Mouse (Mus musculus): Measurements from ENCODE around the gene Reep3. TPM values are rescaled to one million over a fixed set of nuclear protein-coding genes. Genes with fewer than 3 reads are reported as not detected.

The Reep3 gene
- polyA plus RNA-seq, 1 experiment from 2014 or later = 38.2 TPM

GRCm38 (mm10) chr10:67126859-67127758 is 30.4 kb upstream of the Reep3 start:
- Histone ChIP-seq H3K36me3 (ENCODE audit: control insufficient read depth, insufficient read depth, low read length) (no peaks in the 10 kb centered on the region), H3K4me2 (ENCODE audit: low read length) (peak overlapping the region; percentile 79), H3K9me3 (ENCODE audit: control insufficient read depth, low read length) (no peaks in the 10 kb centered on the region), H3K4me1 (replicated peaks; ENCODE audit: control insufficient read depth, insufficient read depth, low read length) (peaks cover 10% of the 10 kb centered on the region), H3K27ac (ENCODE audit: low read depth) (peak overlapping the region; percentile 88), H3K4me3 (ENCODE audit: low read depth, low read length) (peak overlapping the region; percentile 82), H3K27me3 (replicated peaks; ENCODE audit: control insufficient read depth, insufficient read depth, low read length) (no peaks in the 10 kb centered on the region), H3K9ac (ENCODE audit: low read length) (peak overlapping the region; percentile 85)
- WGBS = under 1% methylated on average over 109 of the region's 115 CpGs
- ATAC-seq (replicated peaks; ENCODE audit: low FRiP score, low TSS enrichment, low read depth) (peak; percentile 82), DNase-seq (ENCODE audit: low spot score) (peak; percentile 77)

- peak overlapping the region; percentile 82 for H3K4me3 ChIP-seq (ENCODE audit: low read depth, low read length)
- peaks cover 10% of the 10 kb centered on the region for H3K4me1 ChIP-seq (replicated peaks; ENCODE audit: control insufficient read depth, insufficient read depth, low read length)
- H3K9ac ChIP-seq (ENCODE audit: low read length) = peak overlapping the region; percentile 85
- peak overlapping the region; percentile 88 for H3K27ac ChIP-seq (ENCODE audit: low read depth)
- under 1% methylated on average over 49 of the region's 50 CpGs for WGBS
- no peaks in the 10 kb centered on the region for H3K27me3 ChIP-seq (replicated peaks; ENCODE audit: control insufficient read depth, insufficient read depth, low read length)
- H3K36me3 ChIP-seq (ENCODE audit: control insufficient read depth, insufficient read depth, low read length) = no peaks in the 10 kb centered on the region
- peak overlapping the region; percentile 79 for H3K4me2 ChIP-seq (ENCODE audit: low read length)
- peak; percentile 76 for ATAC-seq (replicated peaks; ENCODE audit: low FRiP score, low TSS enrichment, low read depth)
- peak; percentile 83 for DNase-seq (ENCODE audit: low spot score)
- no peaks in the 10 kb centered on the region for H3K9me3 ChIP-seq (ENCODE audit: control insufficient read depth, low read length)
Observed at GRCm38 (mm10) chr10:67126061-67126858, 29.5 kb upstream of the Reep3 start.

- H3K27me3 ChIP-seq (replicated peaks; ENCODE audit: control insufficient read depth, insufficient read depth, low read length) = no peaks in the 10 kb centered on the region
- H3K9ac ChIP-seq (ENCODE audit: low read length) = no peak overlapping the region
- H3K9me3 ChIP-seq (ENCODE audit: control insufficient read depth, low read length) = no peaks in the 10 kb centered on the region
- no peak overlapping the region for H3K27ac ChIP-seq (ENCODE audit: low read depth)
- no peak overlapping the region for H3K4me3 ChIP-seq (ENCODE audit: low read depth, low read length)
- no peaks in the 10 kb centered on the region for H3K36me3 ChIP-seq (ENCODE audit: control insufficient read depth, insufficient read depth, low read length)
- ATAC-seq (replicated peaks; ENCODE audit: low FRiP score, low TSS enrichment, low read depth) (no peak), DNase-seq (ENCODE audit: low spot score) (peak; percentile 28)
- peaks cover 15% of the 10 kb centered on the region for H3K4me1 ChIP-seq (replicated peaks; ENCODE audit: control insufficient read depth, insufficient read depth, low read length)
- no peak overlapping the region for H3K4me2 ChIP-seq (ENCODE audit: low read length)
- 86% methylated on average over 4 of the region's 4 CpGs for WGBS
Observed at GRCm38 (mm10) chr10:67124156-67124555, 27.4 kb upstream of the Reep3 start.

GRCm38 (mm10) chr10:67123756-67124155 is 27.0 kb upstream of the Reep3 start:
- ATAC-seq (replicated peaks; ENCODE audit: low FRiP score, low TSS enrichment, low read depth) (no peak), DNase-seq (ENCODE audit: low spot score) (no peak)
- no peaks in the 10 kb centered on the region for H3K27me3 ChIP-seq (replicated peaks; ENCODE audit: control insufficient read depth, insufficient read depth, low read length)
- WGBS = 63% methylated on average over 2 of the region's 2 CpGs
- no peaks in the 10 kb centered on the region for H3K9me3 ChIP-seq (ENCODE audit: control insufficient read depth, low read length)
- H3K27ac ChIP-seq (ENCODE audit: low read depth) = no peak overlapping the region
- H3K4me3 ChIP-seq (ENCODE audit: low read depth, low read length) = no peak overlapping the region
- no peak overlapping the region for H3K9ac ChIP-seq (ENCODE audit: low read length)
- H3K4me1 ChIP-seq (replicated peaks; ENCODE audit: control insufficient read depth, insufficient read depth, low read length) = peaks cover 19% of the 10 kb centered on the region
- H3K36me3 ChIP-seq (ENCODE audit: control insufficient read depth, insufficient read depth, low read length) = no peaks in the 10 kb centered on the region
- H3K4me2 ChIP-seq (ENCODE audit: low read length) = no peak overlapping the region

GRCm38 (mm10) chr10:67120640-67121039 is 23.9 kb upstream of the Reep3 start:
- no peak for ATAC-seq (replicated peaks; ENCODE audit: low FRiP score, low TSS enrichment, low read depth)
- no peak overlapping the region for H3K27ac ChIP-seq (ENCODE audit: low read depth)
- no peak overlapping the region for H3K4me2 ChIP-seq (ENCODE audit: low read length)
- peaks cover 24% of the 10 kb centered on the region for H3K4me1 ChIP-seq (replicated peaks; ENCODE audit: control insufficient read depth, insufficient read depth, low read length)
- H3K36me3 ChIP-seq (ENCODE audit: control insufficient read depth, insufficient read depth, low read length) = no peaks in the 10 kb centered on the region
- DNase-seq (ENCODE audit: low spot score) = no peak
- H3K4me3 ChIP-seq (ENCODE audit: low read depth, low read length) = no peak overlapping the region
- H3K9ac ChIP-seq (ENCODE audit: low read length) = no peak overlapping the region
- H3K27me3 ChIP-seq (replicated peaks; ENCODE audit: control insufficient read depth, insufficient read depth, low read length) = no peaks in the 10 kb centered on the region
- WGBS = 73% methylated on average over 2 of the region's 2 CpGs
- no peaks in the 10 kb centered on the region for H3K9me3 ChIP-seq (ENCODE audit: control insufficient read depth, low read length)

GRCm38 (mm10) chr10:67120180-67120579 is 23.4 kb upstream of the Reep3 start:
- H3K4me2 ChIP-seq (ENCODE audit: low read length) = no peak overlapping the region
- 62% methylated on average over 4 of the region's 4 CpGs for WGBS
- no peak overlapping the region for H3K27ac ChIP-seq (ENCODE audit: low read depth)
- H3K36me3 ChIP-seq (ENCODE audit: control insufficient read depth, insufficient read depth, low read length) = no peaks in the 10 kb centered on the region
- DNase-seq (ENCODE audit: low spot score) = peak; percentile 25
- H3K27me3 ChIP-seq (replicated peaks; ENCODE audit: control insufficient read depth, insufficient read depth, low read length) = no peaks in the 10 kb centered on the region
- ATAC-seq (replicated peaks; ENCODE audit: low FRiP score, low TSS enrichment, low read depth) = no peak
- H3K9me3 ChIP-seq (ENCODE audit: control insufficient read depth, low read length) = no peaks in the 10 kb centered on the region
- H3K9ac ChIP-seq (ENCODE audit: low read length) = no peak overlapping the region
- no peak overlapping the region for H3K4me3 ChIP-seq (ENCODE audit: low read depth, low read length)
- peaks cover 28% of the 10 kb centered on the region for H3K4me1 ChIP-seq (replicated peaks; ENCODE audit: control insufficient read depth, insufficient read depth, low read length)

- peaks cover 32% of the 10 kb centered on the region for H3K4me1 ChIP-seq (replicated peaks; ENCODE audit: control insufficient read depth, insufficient read depth, low read length)
- 48% methylated on average over 7 of the region's 7 CpGs for whole genome bisulfite sequencing
- H3K4me2 ChIP-seq (ENCODE audit: low read length) = no peak overlapping the region
- H3K36me3 ChIP-seq (ENCODE audit: control insufficient read depth, insufficient read depth, low read length) = no peaks in the 10 kb centered on the region
- ATAC-seq (replicated peaks; ENCODE audit: low FRiP score, low TSS enrichment, low read depth) (no peak), DNase-seq (ENCODE audit: low spot score) (peak; percentile 47)
- H3K27ac ChIP-seq (ENCODE audit: low read depth) = no peak overlapping the region
- H3K4me3 ChIP-seq (ENCODE audit: low read depth, low read length) = no peak overlapping the region
- no peaks in the 10 kb centered on the region for H3K27me3 ChIP-seq (replicated peaks; ENCODE audit: control insufficient read depth, insufficient read depth, low read length)
- no peak overlapping the region for H3K9ac ChIP-seq (ENCODE audit: low read length)
- H3K9me3 ChIP-seq (ENCODE audit: control insufficient read depth, low read length) = no peaks in the 10 kb centered on the region
Observed at GRCm38 (mm10) chr10:67119291-67119690, 22.5 kb upstream of the Reep3 start.

GRCm38 (mm10) chr10:67116251-67116650 is 19.5 kb upstream of the Reep3 start:
- 69% methylated on average over 8 of the region's 8 CpGs for WGBS
- Histone ChIP-seq H3K9ac (ENCODE audit: low read length) (no peak overlapping the region), H3K36me3 (ENCODE audit: control insufficient read depth, insufficient read depth, low read length) (no peaks in the 10 kb centered on the region), H3K9me3 (ENCODE audit: control insufficient read depth, low read length) (no peaks in the 10 kb centered on the region), H3K27me3 (replicated peaks; ENCODE audit: control insufficient read depth, insufficient read depth, low read length) (no peaks in the 10 kb centered on the region), H3K4me1 (replicated peaks; ENCODE audit: control insufficient read depth, insufficient read depth, low read length) (peaks cover 42% of the 10 kb centered on the region), H3K4me3 (ENCODE audit: low read depth, low read length) (no peak overlapping the region), H3K27ac (ENCODE audit: low read depth) (no peak overlapping the region; the same call in 1 of the 2 replicates), H3K4me2 (ENCODE audit: low read length) (no peak overlapping the region)
- DNase-seq (ENCODE audit: low spot score) (peak; percentile 46), ATAC-seq (replicated peaks; ENCODE audit: low FRiP score, low TSS enrichment, low read depth) (no peak)

Measured in intestine, embryonic 14.5 days (tissue).